Mouse (Mus musculus): ENCODE results near the gene Aloxe3.

DNA sequence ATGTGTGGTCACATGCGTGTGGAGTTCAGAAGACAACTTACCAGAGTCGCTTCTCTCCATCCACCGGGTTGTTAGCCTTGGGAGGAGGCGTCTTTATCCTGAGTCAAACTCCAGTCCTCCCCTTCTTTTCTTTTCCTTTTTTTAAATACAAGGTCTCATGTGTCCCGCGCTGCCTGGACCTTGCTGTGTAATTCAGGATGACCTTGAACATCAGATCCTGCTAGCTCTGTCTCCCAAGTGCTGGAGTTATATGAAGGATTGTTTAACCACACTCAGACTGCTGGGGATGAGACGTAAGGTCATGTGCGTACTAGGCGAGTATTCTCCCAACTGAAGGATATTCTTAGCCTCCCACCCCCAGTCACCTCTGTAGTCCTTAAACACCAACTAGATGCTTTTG is 48.4 kb upstream of the Aloxe3 start:
- TF ChIP-seq CTCF (IDR thresholded peaks at IDR 0.05; ENCODE audit: borderline replicate concordance, insufficient read depth, low read depth, low read length) (no peak), POLR2A (IDR thresholded peaks at IDR 0.05; ENCODE audit: borderline replicate concordance, insufficient read depth, low read length) (no peak)

Measured in cerebellum, adult 2 months (tissue).